Mouse (Mus musculus) adrenal gland, postnatal 10 days (tissue): Measurements from ENCODE around the gene Umps. TPM values are rescaled to one million over a fixed set of nuclear protein-coding genes. Genes with fewer than 3 reads are reported as not detected.

Source experiments
- DNase-seq: peaks from one replicate; pipeline ENCODE4 v3.0.0; 2021; ENCODE audit warnings: mixed read lengths
- total RNA-seq, 2 experiments: library from RNA; stranded (reverse); gene quantifications; 2 replicates each; pipeline ENCODE4 v1.2.3; 2021

Umps gene
- total RNA-seq, 2 experiments from 2014 or later = 31.9 to 36.4 TPM

- DNase-seq = no peak
Observed at GRCm38 (mm10) chr16:33963509-33963908, 3.3 kb downstream of the Umps start.

- no peak for DNase-seq
Observed at GRCm38 (mm10) chr16:33954793-33955192, 12.0 kb downstream of the Umps start.

GRCm38 (mm10) chr16:33953008-33953407, 13.8 kb downstream of the Umps start:
- DNase-seq = no peak

GRCm38 (mm10) chr16:33950830-33951229, 16.0 kb downstream of the Umps start:
- peak; percentile 93 for DNase-seq

GRCm38 (mm10) chr16:33950386-33950785, 16.5 kb downstream of the Umps start:
- DNase-seq = no peak

- no peak for DNase-seq
Observed at GRCm38 (mm10) chr16:33947664-33948571, 18.9 kb downstream of the Umps start.

GRCm38 (mm10) chr16:33946021-33946420, 20.8 kb downstream of the Umps start:
- no peak for DNase-seq

- DNase-seq = no peak
Observed at GRCm38 (mm10) chr16:33944772-33945171, 22.1 kb downstream of the Umps start.

- peak; percentile 61 for DNase-seq
Observed at GRCm38 (mm10) chr16:33944126-33944525, 22.7 kb downstream of the Umps start.

GRCm38 (mm10) chr16:33943388-33943787, 23.4 kb downstream of the Umps start:
- no peak for DNase-seq

GRCm38 (mm10) chr16:33942341-33942740, 24.5 kb downstream of the Umps start:
- DNase-seq = peak; percentile 71

- peak; percentile 51 for DNase-seq
Observed at GRCm38 (mm10) chr16:33941271-33941781, 25.5 kb downstream of the Umps start.

- DNase-seq = no peak
Observed at GRCm38 (mm10) chr16:33940095-33940494, 26.7 kb downstream of the Umps start.

- DNase-seq = no peak
Observed at GRCm38 (mm10) chr16:33939636-33940035, 27.2 kb downstream of the Umps start.

GRCm38 (mm10) chr16:33939133-33939531, 27.7 kb downstream of the Umps start:
- no peak for DNase-seq

GRCm38 (mm10) chr16:33938311-33939132, 28.3 kb downstream of the Umps start:
- DNase-seq = no peak

- DNase-seq = peak; percentile 81
Observed at GRCm38 (mm10) chr16:33937567-33937966, 29.3 kb downstream of the Umps start.

GRCm38 (mm10) chr16:33936885-33937284, 30.0 kb downstream of the Umps start:
- DNase-seq = no peak

- no peak for DNase-seq
Observed at GRCm38 (mm10) chr16:33935407-33935785, 31.4 kb downstream of the Umps start.

GRCm38 (mm10) chr16:33934701-33935406, 32.0 kb downstream of the Umps start:
- no peak for DNase-seq

- no peak for DNase-seq
Observed at GRCm38 (mm10) chr16:33933411-33933810, 33.4 kb downstream of the Umps start.

- DNase-seq = no peak
Observed at GRCm38 (mm10) chr16:33932126-33932525, 34.7 kb downstream of the Umps start.
